11 mouse cellular contexts compared by ENCODE assay signal in genomic region chr19:47502563-47502962, GRCm38 (mm10). TPM values are rescaled to one million over a fixed set of nuclear protein-coding genes. Genes with fewer than 3 reads are reported as not detected.
DNase-seq lines count a peak whose midpoint lies in the region; ATAC-seq and TF ChIP-seq lines count a peak whose summit lies in the region.
"Had no signal": no experiment of that assay in that cellular context is flagged by ENCODE, and none has a peak within 500 bp of the region (broad histone marks: within the 10 kb centered on the region; RNA-seq: fewer than 3 reads in every experiment).

No protein-coding gene starts in this region.

- peaks cover 10% of the 10 kb centered on the region; the same call in 1 of the 2 replicates for H3K36me3 ChIP-seq in limb, embryonic 14.5 days (ENCODE audit: control insufficient read depth, insufficient read depth, low read length)
- H3K36me3 ChIP-seq in limb, embryonic 10.5 days = peaks cover 38% of the 10 kb centered on the region
- H3K36me3 ChIP-seq in forebrain, embryonic 13.5 days (ENCODE audit: poor library complexity, severe bottlenecking) = peaks cover 8% of the 10 kb centered on the region; the same call in 1 of the 2 replicates
- H3K36me3 ChIP-seq: liver, embryonic 15.5 days had no signal

- H3K4me3 ChIP-seq in limb, embryonic 14.5 days (replicated peaks; ENCODE audit: low read length) = no peak overlapping the region
- no peak overlapping the region for H3K4me3 ChIP-seq in limb, embryonic 10.5 days
- H3K4me3 ChIP-seq in forebrain, embryonic 13.5 days = no peak overlapping the region
- H3K4me3 ChIP-seq: liver, embryonic 15.5 days had no signal

- ATAC-seq in limb, embryonic 14.5 days (ENCODE audit: low FRiP score, low read depth) = no peak
- ATAC-seq in CD4-positive, CD25-positive, alpha-beta regulatory T cell, adult 4 months = peak; percentile 33
- peak; percentile 51 for ATAC-seq in megakaryocyte, adult 5-6 weeks (ENCODE audit: poor library complexity, severe bottlenecking)
- ATAC-seq in forebrain, embryonic 13.5 days = no peak

- no peak overlapping the region for H3K27ac ChIP-seq in limb, embryonic 14.5 days (replicated peaks; ENCODE audit: low read depth, low read length)
- H3K27ac ChIP-seq in limb, embryonic 10.5 days = no peak overlapping the region
- H3K27ac ChIP-seq in forebrain, embryonic 13.5 days = no peak overlapping the region
- H3K27ac ChIP-seq: liver, embryonic 15.5 days had no signal

- no peak overlapping the region for H3K4me2 ChIP-seq in limb, embryonic 14.5 days (replicated peaks; ENCODE audit: low read depth, low read length, severe bottlenecking)
- no peak overlapping the region for H3K4me2 ChIP-seq in forebrain, embryonic 13.5 days
- H3K4me2 ChIP-seq: liver, embryonic 15.5 days had no signal

- 78% methylated on average over 8 of the region's 8 CpGs for WGBS in limb, embryonic 14.5 days
- 80% methylated on average over 8 of the region's 8 CpGs for WGBS in limb, embryonic 10.5 days
- 74% methylated on average over 8 of the region's 8 CpGs for WGBS in forebrain, embryonic 13.5 days

- H3K4me1 ChIP-seq in limb, embryonic 14.5 days (ENCODE audit: control insufficient read depth, insufficient read depth, low read length) = peaks cover 20% of the 10 kb centered on the region
- peaks cover 25% of the 10 kb centered on the region for H3K4me1 ChIP-seq in limb, embryonic 10.5 days
- peaks cover 6% of the 10 kb centered on the region for H3K4me1 ChIP-seq in forebrain, embryonic 13.5 days

- peak; percentile 65 for DNase-seq in limb, embryonic 14.5 days (ENCODE audit: low spot score)
- no peak for DNase-seq in limb, embryonic 10.5 days (ENCODE audit: low spot score)
- DNase-seq in NIH3T3 (ENCODE audit: low read depth) = peak; percentile 78
- no peak for DNase-seq in urinary bladder, adult 2 months (ENCODE audit: low spot score)
- DNase-seq in frontal cortex, postnatal 25 days (ENCODE audit: low spot score in 2 of 2) = no peak
- DNase-seq: gastrocnemius, postnatal 25 days; right cerebral cortex, adult 18-20 months had no signal

- H3K9ac ChIP-seq in limb, embryonic 14.5 days (ENCODE audit: low read depth, low read length, severe bottlenecking) = no peak overlapping the region
- no peak overlapping the region for H3K9ac ChIP-seq in forebrain, embryonic 13.5 days
- H3K9ac ChIP-seq: liver, embryonic 15.5 days had no signal

- no peaks in the 10 kb centered on the region for H3K9me3 ChIP-seq in limb, embryonic 14.5 days (ENCODE audit: control insufficient read depth, low read length)
- H3K9me3 ChIP-seq in limb, embryonic 10.5 days (replicated peaks) = no peaks in the 10 kb centered on the region
- no peaks in the 10 kb centered on the region for H3K9me3 ChIP-seq in forebrain, embryonic 13.5 days (replicated peaks)
- H3K9me3 ChIP-seq: liver, embryonic 15.5 days had no signal

- TF ChIP-seq POLR2A in limb, embryonic 14.5 days (IDR thresholded peaks at IDR 0.05; ENCODE audit: borderline replicate concordance, extremely low read depth, insufficient read depth, insufficient read length) = no peak

- no peaks in the 10 kb centered on the region for H3K27me3 ChIP-seq in limb, embryonic 14.5 days (ENCODE audit: control insufficient read depth, insufficient read depth, low read length)
- H3K27me3 ChIP-seq in limb, embryonic 10.5 days (ENCODE audit: low read depth, poor library complexity, severe bottlenecking) = no peaks in the 10 kb centered on the region
- H3K27me3 ChIP-seq in forebrain, embryonic 13.5 days = no peaks in the 10 kb centered on the region
- H3K27me3 ChIP-seq: liver, embryonic 15.5 days had no signal

RNA-seq across cellular contexts. Expression of gene Stn1, which starts 34.7 kb away (rescaled TPM):
- polyA plus RNA-seq in limb, embryonic 14.5 days (2012; rRNA removed) = 37.6 and 39.1 TPM in 2 replicates
- 53.6 and 56.3 TPM in 2 replicates for polyA plus RNA-seq in limb, embryonic 14.5 days (2014; fragmentation: Nextera tagmentation; extraction: Ambion mirVana)
- 62.3 and 74.5 TPM in 2 replicates for polyA plus RNA-seq in limb, embryonic 10.5 days (2016; fragmentation: Nextera tagmentation; extraction: Ambion mirVana)
- 10 to 100 TPM; 37.8 to 49.1 TPM for polyA plus RNA-seq in CD4-positive, CD25-positive, alpha-beta regulatory T cell, adult 4 months (2017; shearing (Covaris generic))
- total RNA-seq in megakaryocyte, adult 5-6 weeks (2015) = 44.2 and 46.2 TPM in 2 replicates
- total RNA-seq in megakaryocyte, adult 5-6 weeks (2017) = 39.2 and 44.9 TPM in 2 replicates
- polyA plus RNA-seq in urinary bladder, adult 2 months (2012; rRNA removed) = 19.4 and 21.2 TPM in 2 replicates
- 39.0 and 42.2 TPM in 2 replicates for polyA plus RNA-seq in forebrain, embryonic 13.5 days (2015; fragmentation: Nextera tagmentation; extraction: Ambion mirVana)

RNA-seq across cellular contexts. Expression of gene Sh3pxd2a, which starts 38.4 kb away (rescaled TPM):
- 61.7 and 66.8 TPM in 2 replicates for polyA plus RNA-seq in limb, embryonic 14.5 days (2012; rRNA removed)
- polyA plus RNA-seq in limb, embryonic 14.5 days (2014; fragmentation: Nextera tagmentation; extraction: Ambion mirVana) = 17.1 and 19.8 TPM in 2 replicates
- polyA plus RNA-seq in limb, embryonic 10.5 days (2016; fragmentation: Nextera tagmentation; extraction: Ambion mirVana) = 3.1 and 3.8 TPM in 2 replicates
- polyA plus RNA-seq in CD4-positive, CD25-positive, alpha-beta regulatory T cell, adult 4 months (2017; shearing (Covaris generic)) = 1 to 10 TPM in 1 of 2 experiments, under 1 TPM in 1; 0.60 to 1.9 TPM
- total RNA-seq in megakaryocyte, adult 5-6 weeks (2015) = 1.4 and 1.8 TPM in 2 replicates
- total RNA-seq in megakaryocyte, adult 5-6 weeks (2017) = 1.1 and 1.3 TPM in 2 replicates
- 23.2 and 30.0 TPM in 2 replicates for polyA plus RNA-seq in urinary bladder, adult 2 months (2012; rRNA removed)
- polyA plus RNA-seq in forebrain, embryonic 13.5 days (2015; fragmentation: Nextera tagmentation; extraction: Ambion mirVana) = 3.0 and 3.6 TPM in 2 replicates

Comparison
In these comparisons a context has a peak if more than half of its experiments do, and no peak if none do; other contexts are left out.
1. DNase-seq: peak in limb, embryonic 14.5 days (single experiment) and NIH3T3 (single experiment); none in limb, embryonic 10.5 days (single experiment), urinary bladder, adult 2 months (single experiment) and frontal cortex, postnatal 25 days (0 of 2).
2. ATAC-seq: peak in CD4-positive, CD25-positive, alpha-beta regulatory T cell, adult 4 months (single experiment) and megakaryocyte, adult 5-6 weeks (single experiment); none in limb, embryonic 14.5 days (single experiment) and forebrain, embryonic 13.5 days (single experiment).